Mouse (Mus musculus) kidney, adult 8-10 months (tissue): ENCODE measurements at regions not wholly inside any gene's neighbourhood (a gene's known extent, or its start where the extent isn't known, plus 50 kb on each side); places are given as distances from the start of the nearest gene placed in this dataset.
"Not testable (repeated sequence)": the region's sequence is repeated elsewhere in the genome, so short reads cannot be mapped to it uniquely, and the experiment has no call there.

Experiments
- DNase-seq, 2 experiments: peaks; one replicate each; pipeline ENCODE4 v3.0.0; 2022

DNA sequence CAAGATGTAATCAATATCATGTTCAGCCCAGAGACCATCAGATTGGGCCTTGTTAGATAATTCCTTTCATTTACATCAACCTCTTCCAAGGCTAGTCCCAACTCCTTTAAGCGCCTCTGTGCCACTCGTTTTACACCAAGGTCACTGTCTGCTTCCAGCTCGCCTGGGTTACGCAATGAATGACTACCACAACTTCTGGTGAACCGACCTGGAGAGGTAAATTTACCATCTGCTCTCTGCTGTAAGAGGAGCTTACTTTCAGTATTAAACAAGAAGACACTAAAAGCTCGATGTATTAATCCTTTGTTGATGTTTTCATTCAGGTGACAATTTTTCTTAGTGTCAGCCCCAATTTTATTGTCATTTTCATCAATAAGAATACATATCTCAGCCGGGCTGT lies 51.7 kb upstream of the Fam174b start:
- no peak for DNase-seq

DNA sequence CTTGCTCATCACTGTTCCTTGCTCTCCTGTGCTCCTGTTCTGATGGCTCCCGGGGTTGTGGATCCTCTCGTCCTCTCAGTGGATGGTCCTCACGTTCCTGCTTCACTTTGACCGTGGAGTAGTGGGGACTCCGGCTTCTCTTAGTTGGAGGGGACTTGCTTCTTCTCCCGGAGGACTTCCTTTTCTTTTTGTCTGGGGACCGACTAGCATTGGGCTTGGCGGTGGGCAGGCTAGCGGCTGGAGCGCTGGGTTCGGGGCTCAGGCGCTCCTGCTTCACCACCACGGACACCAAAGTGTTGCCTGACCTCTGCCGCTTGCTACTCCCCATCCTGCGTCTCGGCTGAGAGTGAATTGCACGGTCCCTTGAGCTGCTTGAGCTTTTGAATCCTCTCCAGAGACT lies 53.9 kb upstream of the Fam174b start:
- not testable (repeated sequence) for DNase-seq

DNA sequence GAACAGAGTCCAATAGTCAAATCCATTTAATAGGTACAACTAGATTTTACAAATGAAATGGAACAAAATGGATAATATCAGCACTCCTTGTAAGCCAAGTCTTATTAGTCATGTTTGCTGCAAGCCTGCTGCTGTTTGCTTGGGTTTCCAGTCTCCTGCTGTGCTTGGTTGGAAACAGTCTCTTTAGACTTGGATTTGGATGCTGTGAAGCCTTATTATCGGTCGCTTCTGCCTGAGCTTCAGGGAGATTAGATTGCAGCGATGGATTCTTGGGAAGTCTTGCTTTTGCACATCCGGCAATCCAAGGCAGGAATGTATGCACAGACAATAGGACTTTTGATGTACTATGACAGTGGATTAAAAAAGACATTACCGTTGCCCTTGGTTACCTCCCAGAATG lies 57.3 kb upstream of the Fam174b start:
- no peak for DNase-seq

DNA sequence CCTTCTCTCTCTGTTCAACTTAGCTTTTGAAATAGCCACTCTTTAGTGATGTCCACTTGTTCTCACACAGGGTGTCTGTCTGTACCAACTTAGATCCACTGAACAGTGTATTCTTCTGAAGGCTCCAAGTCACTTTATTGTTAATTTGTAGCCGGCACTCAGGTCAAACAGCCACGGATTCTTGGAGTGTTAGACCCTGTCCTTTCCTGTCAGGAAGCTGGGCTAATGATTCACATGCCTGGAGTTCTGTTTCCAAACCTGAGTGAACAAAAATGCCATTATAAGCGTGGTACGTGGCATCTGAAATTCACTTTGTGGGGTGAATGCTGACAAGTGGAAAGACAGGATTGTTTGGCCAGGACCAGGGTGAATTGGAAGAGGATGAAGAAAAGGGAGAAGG lies 69.5 kb upstream of the Fam174b start:
- DNase-seq = peak; percentile 77 to 87

DNA sequence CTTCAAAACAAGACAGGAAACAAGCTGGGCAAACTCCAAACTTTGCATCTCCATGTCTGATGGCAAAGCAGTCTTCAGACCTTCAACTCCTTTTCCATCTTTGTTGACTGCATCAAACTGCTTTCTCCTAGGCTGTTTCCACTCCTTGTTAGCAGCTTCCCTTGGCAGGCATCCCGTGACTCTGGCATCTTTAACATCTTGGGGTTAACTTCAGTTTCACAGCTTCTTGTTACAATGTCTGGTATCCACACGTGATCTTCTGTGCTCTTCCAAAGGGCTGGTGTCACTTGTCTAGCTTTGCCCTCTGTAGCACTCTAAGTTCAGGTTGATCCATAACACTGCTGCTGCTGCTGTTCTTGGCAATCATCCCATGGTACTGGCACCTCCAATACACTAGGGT lies 71.3 kb upstream of the Fam174b start:
- DNase-seq = peak; percentile 78 to 84

- peak in 1 of 2 experiments; percentile 51 for DNase-seq
These were observed 73.0 kb upstream of the Fam174b start for GRCm38 (mm10) chr7:73666921-73667675.

- DNase-seq = no peak
These were observed 75.1 kb upstream of the Fam174b start for GRCm38 (mm10) chr7:73664962-73665361.

DNA sequence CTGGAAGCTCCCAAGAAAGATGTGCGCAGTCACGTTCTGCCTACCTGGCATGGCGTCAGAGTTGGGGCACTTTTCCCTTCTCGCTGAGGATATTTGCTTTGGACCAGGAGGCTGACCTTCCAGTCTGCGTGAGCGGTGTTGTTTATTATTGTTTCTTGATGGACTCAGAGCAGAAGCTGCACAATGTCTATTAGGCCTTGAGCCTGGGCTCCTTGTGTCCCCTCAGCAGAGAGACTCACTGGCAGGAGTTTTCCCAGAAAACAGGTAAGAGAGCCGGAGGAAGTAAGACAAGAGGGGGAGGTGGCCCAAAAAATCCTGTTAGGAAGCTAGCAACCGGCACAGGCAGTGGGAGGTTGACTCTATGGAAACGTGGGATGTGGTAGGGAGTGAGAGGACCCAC lies 77.6 kb upstream of the Fam174b start:
- no peak for DNase-seq

GRCm38 (mm10) chr7:73661901-73662300 lies 78.2 kb upstream of the Fam174b start:
- no peak for DNase-seq

- no peak for DNase-seq
These were observed 80.6 kb upstream of the Fam174b start for GRCm38 (mm10) chr7:73659551-73659950.

- DNase-seq = peak; percentile 38 to 55
These were observed 82.8 kb upstream of the Fam174b start for GRCm38 (mm10) chr7:73657283-73657682.

DNA sequence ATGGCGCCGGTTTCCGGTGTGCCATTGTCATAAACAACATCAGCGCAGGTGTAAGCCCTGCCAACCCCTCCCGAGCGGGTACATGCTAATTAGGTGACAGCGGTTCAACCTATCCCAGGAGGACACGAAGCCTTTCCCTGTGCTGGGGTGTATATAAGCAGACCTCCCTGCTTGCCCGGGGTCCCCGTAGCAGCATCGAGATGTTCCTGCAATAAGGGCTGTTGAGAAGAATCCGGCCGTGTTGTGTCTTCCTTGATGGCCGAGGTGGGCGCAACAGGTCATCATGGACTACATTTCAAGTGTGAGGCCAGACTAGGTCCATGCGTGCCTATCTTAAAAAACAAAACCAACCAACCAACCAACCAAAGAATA lies 83.7 kb upstream of the Fam174b start:
- not testable (repeated sequence) for DNase-seq

GRCm38 (mm10) chr7:73655787-73656423 lies 84.2 kb upstream of the Fam174b start:
- DNase-seq = peak in 1 of 2 experiments; percentile 67

DNA sequence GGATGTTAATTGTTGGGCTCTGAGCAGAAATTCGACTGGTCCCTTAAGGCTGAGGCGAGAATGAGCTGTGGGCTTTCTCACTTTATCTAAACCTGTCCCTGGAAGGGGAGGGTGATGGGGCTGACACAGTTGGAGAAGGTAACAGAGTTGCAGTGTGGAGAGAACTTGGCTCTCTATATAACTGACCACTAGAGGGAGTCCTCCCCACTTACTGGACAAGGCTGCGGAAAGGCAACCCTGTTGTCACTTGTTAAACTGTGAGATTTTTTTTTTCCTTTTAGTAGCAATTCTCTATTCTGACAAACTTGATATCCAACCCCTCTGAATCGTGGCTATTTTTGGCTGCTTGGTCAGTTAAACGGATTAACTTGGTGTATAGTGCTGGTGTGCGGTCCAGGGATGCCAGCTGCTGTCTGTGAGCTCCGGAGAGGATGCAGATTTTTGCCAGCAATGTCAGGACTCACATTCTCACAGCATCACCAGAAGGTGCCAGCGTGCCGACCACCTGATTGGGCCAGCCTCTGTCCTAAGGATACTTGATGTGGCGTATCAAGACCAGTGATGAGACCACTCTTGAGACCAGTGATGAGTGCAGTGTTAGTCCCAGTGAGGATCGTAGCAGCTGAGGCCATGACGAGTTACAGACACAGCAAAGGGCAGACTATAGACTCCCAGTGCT lies 85.8 kb upstream of the Fam174b start:
- DNase-seq = peak in 1 of 2 experiments; percentile 36

DNA sequence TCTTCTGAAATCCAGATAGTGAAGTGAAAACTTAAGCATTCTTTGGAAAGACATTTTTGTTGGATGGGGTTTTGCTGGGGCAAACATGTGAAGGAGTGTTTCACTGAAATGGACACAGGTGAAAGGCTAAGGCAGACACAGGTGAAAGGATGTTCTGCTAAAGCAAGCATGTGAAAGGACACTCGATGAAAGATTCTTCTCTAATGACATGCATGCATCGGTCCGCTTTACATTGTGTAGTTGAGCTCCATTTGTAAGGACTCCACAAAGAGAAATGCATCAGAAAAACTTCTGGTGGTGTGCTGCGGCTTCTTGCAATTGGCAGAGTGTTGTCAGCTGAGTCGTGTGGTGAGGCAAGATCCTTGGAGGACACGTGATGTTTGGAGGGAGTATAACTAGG lies 89.2 kb upstream of the Fam174b start:
- DNase-seq = no peak

GRCm38 (mm10) chr7:73648010-73648409 lies 92.1 kb upstream of the Fam174b start:
- peak; percentile 68 to 91 for DNase-seq

DNA sequence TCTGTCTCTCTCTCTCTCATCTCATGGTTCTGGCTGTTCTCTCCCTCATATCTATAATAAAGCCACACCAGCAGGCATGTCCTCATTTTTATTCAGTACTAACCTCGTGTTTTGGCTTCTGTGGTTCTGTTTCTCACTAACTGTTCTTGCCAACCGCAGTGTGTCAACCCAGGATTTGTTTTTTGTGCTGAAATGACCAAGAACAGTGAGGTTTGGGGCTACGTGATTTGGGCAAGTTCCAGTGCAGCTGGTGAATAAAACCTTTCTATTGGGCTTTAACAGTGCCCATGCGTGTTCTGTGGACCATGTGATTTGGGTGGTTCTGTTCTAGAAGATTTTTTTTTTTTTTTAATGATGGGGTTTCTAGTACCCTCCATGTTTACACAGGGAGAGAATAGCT lies 93.0 kb upstream of the Fam174b start:
- no peak for DNase-seq

DNA sequence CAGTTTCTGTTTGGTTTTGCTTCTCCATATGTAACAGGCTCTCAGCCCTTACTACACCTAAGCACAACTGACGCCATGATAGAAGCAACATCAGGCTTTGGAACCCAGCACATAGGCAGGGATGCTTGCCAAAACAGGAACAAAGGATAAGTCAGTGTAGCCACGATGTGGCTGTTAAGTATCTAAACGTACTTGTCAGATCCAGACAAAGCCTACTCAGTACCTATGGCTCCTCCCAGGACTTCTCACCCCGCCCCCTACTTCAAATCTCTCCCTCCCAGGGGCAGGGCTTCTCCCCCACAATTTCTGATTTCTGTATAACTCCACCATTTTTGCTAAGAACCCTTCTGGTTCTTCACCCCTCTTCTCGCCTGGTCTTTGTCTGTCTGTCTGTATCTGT lies 93.4 kb upstream of the Fam174b start:
- no peak for DNase-seq

DNA sequence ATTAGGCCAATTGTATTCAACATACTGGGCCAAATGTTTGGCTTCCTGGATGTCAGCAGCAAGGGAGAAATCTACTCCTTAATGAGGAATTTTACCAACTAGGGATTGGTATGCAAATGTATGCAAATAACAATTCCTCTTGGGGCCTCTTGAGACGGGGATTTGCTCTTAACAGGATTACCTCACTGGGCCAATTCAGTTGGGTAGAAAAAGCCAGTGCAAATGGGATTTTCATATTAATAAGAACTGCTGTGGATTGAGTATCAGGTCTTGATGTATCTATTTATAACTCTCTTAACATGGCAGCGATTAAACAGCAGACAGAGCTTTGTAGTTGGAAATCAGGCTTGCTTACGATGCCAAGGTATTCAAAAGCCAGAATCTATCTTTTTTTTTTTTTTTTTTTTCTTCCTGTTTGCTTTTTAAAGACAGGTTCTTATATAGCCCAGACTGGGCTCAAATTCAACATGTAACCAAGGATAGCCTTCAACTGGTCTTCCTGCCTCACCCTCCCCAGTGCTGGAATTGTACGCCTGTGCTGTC lies 95.7 kb upstream of the Fam174b start:
- no peak for DNase-seq

GRCm38 (mm10) chr7:73643993-73644335 lies 96.1 kb upstream of the Fam174b start:
- DNase-seq = no peak

DNA sequence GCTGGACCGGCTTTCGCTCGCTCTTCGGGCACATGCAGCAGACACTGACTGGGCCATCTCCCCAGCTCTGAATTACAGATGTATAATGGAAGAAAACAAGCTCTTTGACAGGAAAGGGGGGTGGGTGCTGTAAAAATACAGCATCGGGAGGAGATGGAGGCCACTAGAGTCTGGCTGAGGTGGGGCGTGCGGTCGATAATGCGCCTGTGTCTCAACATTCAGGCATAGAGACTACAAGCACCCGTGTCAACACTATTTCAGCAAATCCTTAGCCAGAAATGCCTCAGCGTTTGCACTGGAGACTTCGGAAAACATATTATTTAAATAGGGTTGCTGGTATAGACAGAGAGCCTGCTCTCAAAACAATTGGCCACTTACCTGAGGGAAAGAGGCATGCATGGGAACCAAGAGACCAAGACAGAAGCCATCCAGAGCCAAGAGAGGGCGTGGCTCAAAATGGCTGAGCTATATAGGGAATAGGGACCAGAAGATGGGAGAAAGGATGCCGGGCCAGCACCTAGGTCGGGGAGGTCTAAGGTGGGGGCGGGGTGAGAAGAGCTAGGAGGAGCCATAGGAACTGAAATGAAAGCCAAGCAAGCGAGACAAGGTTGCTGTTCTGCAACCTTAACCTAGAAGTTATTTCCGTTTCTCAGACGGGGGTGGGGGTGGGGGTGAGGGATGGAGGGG lies 96.7 kb upstream of the Fam174b start:
- DNase-seq = no peak

DNA sequence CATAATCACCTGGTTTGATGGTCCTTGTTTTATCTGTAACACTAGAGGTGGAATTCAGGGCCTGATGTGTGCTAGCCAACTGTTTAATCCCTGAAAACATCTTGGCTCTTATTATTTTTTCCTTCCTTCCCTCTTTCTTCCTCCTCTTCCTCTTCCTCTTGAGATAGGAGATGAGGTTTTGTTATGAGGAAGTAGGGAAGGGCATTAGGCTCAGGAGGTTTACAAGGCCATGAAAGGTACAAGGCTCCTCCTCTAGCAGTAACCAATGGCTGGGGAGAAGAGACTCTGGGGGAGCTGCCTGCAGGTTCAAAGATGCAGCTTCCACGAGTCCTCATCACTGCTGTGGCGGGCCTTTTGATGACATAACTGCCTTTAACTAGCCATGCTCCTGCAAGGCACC lies 98.6 kb upstream of the Chd2 start:
- DNase-seq = no peak

GRCm38 (mm10) chr7:73637810-73638125 lies 96.1 kb upstream of the Chd2 start:
- DNase-seq = no peak
